Mouse (Mus musculus) embryo, embryonic 10 days (tissue): Measurements from ENCODE around the gene Egfl7.

ENCODE experiments used
- DNase-seq: peaks from one replicate; pipeline ENCODE4 v3.0.0-alpha.2; 2015; ENCODE audit warnings: low spot score

Egfl7 gene

DNA sequence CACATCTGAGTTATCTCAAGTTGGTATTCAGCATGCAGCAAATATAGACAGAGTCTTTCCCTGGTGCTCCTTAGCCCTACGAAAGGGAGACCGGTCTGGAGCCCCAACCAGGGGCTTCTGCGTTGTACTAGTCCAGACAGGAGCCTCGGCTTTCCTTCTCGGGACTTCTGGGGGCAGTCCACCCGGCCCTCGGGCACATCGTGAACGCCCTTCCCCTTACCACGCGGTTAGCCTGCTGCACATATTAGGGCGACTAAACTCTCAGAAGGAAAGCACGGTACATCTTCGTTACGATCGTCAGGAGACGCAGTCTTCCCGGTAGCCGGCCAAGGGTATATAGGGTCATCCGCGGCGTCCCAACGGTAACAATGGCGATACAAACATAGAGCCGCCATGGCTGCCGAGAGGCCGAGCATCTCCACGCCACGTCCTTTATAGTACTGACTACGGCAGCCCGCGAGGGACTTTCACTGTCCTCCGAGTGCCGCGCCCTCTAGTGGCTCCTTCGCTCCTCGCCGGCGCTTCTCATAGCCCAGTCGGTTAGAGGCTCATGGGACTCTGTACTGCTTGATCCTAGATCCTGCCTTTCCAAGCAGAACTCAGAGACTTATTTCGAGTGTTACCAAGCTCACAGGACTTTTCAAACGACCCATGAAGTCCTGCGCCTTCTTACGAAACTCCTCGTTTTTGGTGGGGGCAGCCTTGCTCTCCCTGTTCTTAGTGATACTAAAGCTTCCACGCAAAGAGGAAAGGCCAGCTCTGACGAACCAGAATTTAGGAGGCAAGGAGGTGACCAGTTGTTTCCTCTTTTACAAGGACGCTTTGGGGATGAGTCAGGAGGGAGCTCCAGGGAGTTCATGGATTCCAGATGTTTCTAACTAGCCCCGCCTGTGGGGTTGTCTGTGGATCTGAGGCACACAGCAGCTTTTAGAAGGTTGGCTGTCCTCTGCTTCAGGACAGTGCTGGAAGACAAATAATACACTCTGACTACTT is 60.3 kb downstream of the Egfl7 start:
- peak; percentile 98 for DNase-seq

DNA sequence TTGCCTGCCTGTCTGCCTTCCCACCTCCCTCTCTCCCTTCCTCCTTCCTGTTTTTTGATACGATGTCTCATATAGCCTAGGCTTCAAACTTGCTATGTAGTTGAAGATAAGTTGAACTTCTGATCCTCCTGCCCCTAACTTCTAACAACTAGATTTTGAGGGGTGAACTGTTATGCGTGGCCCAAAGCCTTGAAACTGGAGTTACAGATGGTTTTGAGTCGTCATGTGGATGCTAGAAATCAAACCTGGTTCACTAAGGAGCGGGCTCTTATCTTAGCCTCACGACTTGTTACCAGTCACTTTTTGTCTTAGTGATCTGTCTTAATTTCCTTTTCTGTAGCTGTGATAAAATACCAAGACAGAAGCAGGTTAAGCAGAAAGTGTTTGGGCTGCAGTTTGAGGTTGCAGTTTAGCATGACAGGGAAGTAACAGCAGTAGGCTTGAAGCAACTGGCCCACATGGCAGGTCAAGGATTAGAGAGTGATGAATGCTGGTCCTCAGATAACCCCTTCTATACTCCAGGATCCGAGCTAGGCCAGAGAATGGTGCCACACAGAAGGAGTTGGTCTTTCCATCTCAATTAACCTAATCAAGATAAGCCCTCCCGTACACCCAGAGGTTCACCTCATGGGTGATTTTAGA is 61.3 kb downstream of the Egfl7 start:
- DNase-seq: no peak
